Mouse (Mus musculus): ENCODE results near the gene Arfip2. TPM values are rescaled to one million over a fixed set of nuclear protein-coding genes. Genes with fewer than 3 reads are reported as not detected.
A peak's percentile ranks its signal among the peaks of the same experiment; 100 is the strongest.

Gene Arfip2
- total and polyA plus RNA-seq, 3 experiments = 78.4 to 108 TPM; not detected in 1

DNA sequence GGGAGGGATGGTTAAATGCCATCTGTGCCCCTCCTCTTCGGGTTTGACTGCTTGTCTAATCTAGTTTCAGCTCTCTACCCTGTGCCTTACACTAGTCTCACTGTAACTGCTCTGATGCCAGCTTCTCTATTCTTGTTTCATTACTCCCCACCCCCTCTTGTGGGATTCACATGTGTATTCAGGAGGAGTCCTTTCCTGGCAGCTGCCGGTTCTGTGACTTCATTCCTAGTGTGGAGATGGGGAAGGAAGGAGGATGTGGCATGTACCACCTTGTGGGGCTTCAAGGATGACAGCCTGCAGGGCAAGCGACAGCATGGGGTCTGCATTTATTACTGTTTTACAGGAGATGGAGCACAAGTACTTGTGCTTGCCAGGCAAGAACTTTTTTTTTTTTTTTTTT is 1.7 kb upstream of the Arfip2 start:
- no peak overlapping the region for H3K27ac ChIP-seq (ENCODE audit: control insufficient read depth, low read depth, low read length)
- H3K9ac ChIP-seq (ENCODE audit: control insufficient read depth, low read depth, low read length, poor library complexity, severe bottlenecking) = peak overlapping the region; percentile 90; the same call in 1 of the 2 replicates
- H3K36me3 ChIP-seq (ENCODE audit: control insufficient read depth in 1 of 2, insufficient read depth in 2 of 2, low read length in 2 of 2) = peaks cover 0 to 19% of the 10 kb centered on the region in 2 experiments; a peak in 2 of 4 replicates
- TF ChIP-seq SMC3 (IDR thresholded peaks at IDR 0.05; ENCODE audit: low read depth, low read length) = no peak
- peaks cover 27% of the 10 kb centered on the region for H3K79me2 ChIP-seq (ENCODE audit: control insufficient read depth, insufficient read depth, low read length, poor library complexity)
- no peak for DNase-seq (ENCODE audit: low read depth, low spot score)
- no peaks in the 10 kb centered on the region for H3K27me3 ChIP-seq (ENCODE audit: control insufficient read depth in 1 of 2, insufficient read depth in 2 of 2, low read length in 2 of 2)
- peaks cover 2 to 17% of the 10 kb centered on the region in 2 experiments; a peak in 2 of 4 replicates for H3K4me1 ChIP-seq (ENCODE audit: control insufficient read depth in 1 of 2, insufficient read depth in 2 of 2, low read length in 2 of 2)
- no peaks in the 10 kb centered on the region for H3K9me3 ChIP-seq (replicated peaks; ENCODE audit: insufficient read depth, low read length)
- no peak overlapping the region for H3K4me3 ChIP-seq (ENCODE audit: control insufficient read depth in 1 of 2, insufficient read depth in 1 of 2, low read depth in 2 of 2, low read length in 2 of 2)

DNA sequence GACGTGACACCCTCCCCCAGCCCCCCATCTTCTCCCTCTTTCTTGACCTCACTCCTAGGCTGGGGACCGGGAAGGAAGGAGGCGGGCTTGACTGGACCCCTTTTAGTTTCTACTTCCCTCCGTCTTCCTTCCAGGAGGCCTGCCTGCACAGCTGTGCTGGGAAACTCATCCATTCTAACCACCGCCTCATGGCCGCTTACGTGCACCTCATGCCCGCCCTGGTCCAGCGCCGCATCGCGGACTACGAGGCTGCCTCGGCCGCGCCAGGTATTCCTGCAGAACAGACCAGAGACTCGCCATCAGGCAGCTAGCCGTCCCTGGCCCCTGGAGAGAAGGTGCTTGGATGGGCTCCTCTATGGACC is 659 bp upstream of the Arfip2 start:
- Histone ChIP-seq H3K9ac (ENCODE audit: control insufficient read depth, low read depth, low read length, poor library complexity, severe bottlenecking) (peak overlapping the region; percentile 90), H3K27me3 (ENCODE audit: control insufficient read depth in 1 of 2, insufficient read depth in 2 of 2, low read length in 2 of 2) (no peaks in the 10 kb centered on the region), H3K79me2 (ENCODE audit: control insufficient read depth, insufficient read depth, low read length, poor library complexity) (peaks cover 27% of the 10 kb centered on the region), H3K36me3 (ENCODE audit: control insufficient read depth in 1 of 2, insufficient read depth in 2 of 2, low read length in 2 of 2) (peaks cover 0 to 19% of the 10 kb centered on the region in 2 experiments; a peak in 2 of 4 replicates), H3K4me3 (ENCODE audit: control insufficient read depth in 1 of 2, insufficient read depth in 1 of 2, low read depth in 2 of 2, low read length in 2 of 2) (peak overlapping the region; percentile 84 to 89), H3K4me1 (ENCODE audit: control insufficient read depth in 1 of 2, insufficient read depth in 2 of 2, low read length in 2 of 2) (peaks cover 2 to 17% of the 10 kb centered on the region in 2 experiments; a peak in 2 of 4 replicates), H3K27ac (ENCODE audit: control insufficient read depth, low read depth, low read length) (peak overlapping the region; percentile 86), H3K9me3 (replicated peaks; ENCODE audit: insufficient read depth, low read length) (no peaks in the 10 kb centered on the region)
- DNase-seq (ENCODE audit: low read depth, low spot score) = no peak
- TF ChIP-seq TBP (IDR thresholded peaks at IDR 0.05; ENCODE audit: low read depth, low read length) (no peak), GABPA (IDR thresholded peaks at IDR 0.05; ENCODE audit: low read depth, low read length) (no peak), MAZ (IDR thresholded peaks at IDR 0.05; ENCODE audit: low read depth, low read length) (no peak), MYC (IDR thresholded peaks at IDR 0.05; ENCODE audit: low read depth, low read length) (no peak), MAFK (IDR thresholded peaks at IDR 0.05; ENCODE audit: borderline replicate concordance, low read depth, low read length) (no peak), GATA1 (IDR thresholded peaks at IDR 0.05; ENCODE audit: low read depth, low read length) (no peak)

DNA sequence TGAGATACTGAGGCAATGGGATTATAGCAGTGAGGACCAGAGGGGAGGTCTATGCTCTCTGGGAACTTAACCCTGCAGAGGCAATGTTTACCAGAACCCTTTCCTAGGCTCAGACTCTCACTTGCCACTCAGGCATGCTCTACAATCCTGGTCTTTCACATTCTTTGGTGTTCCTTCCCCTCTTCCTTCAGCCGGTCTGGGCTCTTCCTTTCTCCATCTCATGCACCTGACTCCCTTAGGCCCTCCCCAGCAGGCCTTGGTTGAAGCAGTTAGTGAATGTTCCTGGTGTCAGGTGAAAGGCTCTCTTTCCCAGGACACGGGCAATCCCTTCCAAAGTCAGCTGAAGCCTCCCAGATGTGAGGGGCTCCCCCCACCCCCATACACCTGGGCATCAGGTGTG is 460 bp downstream of the Arfip2 start, which contains the start of gene Timm10b:
TSS of gene Timm10b (plus strand) at position 301 of the 400 bp plus-strand sequence.
- no peak for DNase-seq (ENCODE audit: low read depth, low spot score)
- H3K9me3 ChIP-seq (replicated peaks; ENCODE audit: insufficient read depth, low read length) = no peaks in the 10 kb centered on the region
- H3K79me2 ChIP-seq (ENCODE audit: control insufficient read depth, insufficient read depth, low read length, poor library complexity) = peaks cover 27% of the 10 kb centered on the region
- H3K9ac ChIP-seq (ENCODE audit: control insufficient read depth, low read depth, low read length, poor library complexity, severe bottlenecking) = peak within 1 kb of the TSS; percentile 90
- H3K36me3 ChIP-seq (ENCODE audit: control insufficient read depth in 1 of 2, insufficient read depth in 2 of 2, low read length in 2 of 2) = peaks cover 0 to 24% of the 10 kb centered on the region in 2 experiments; a peak in 2 of 4 replicates
- H3K27ac ChIP-seq (ENCODE audit: control insufficient read depth, low read depth, low read length) = peak within 1 kb of the TSS; percentile 86
- H3K4me3 ChIP-seq (ENCODE audit: control insufficient read depth in 1 of 2, insufficient read depth in 1 of 2, low read depth in 2 of 2, low read length in 2 of 2) = peak within 1 kb of the TSS; percentile 84 to 89
- no peak for TF ChIP-seq MAZ (IDR thresholded peaks at IDR 0.05; ENCODE audit: low read depth, low read length)
- no peak for TF ChIP-seq TCF12 (IDR thresholded peaks at IDR 0.05; ENCODE audit: low read depth, low read length)
- TF ChIP-seq ZMIZ1 (IDR thresholded peaks at IDR 0.05; ENCODE audit: low read depth, low read length) = no peak
- TF ChIP-seq USF2 (IDR thresholded peaks at IDR 0.05; ENCODE audit: borderline replicate concordance in 1 of 2, insufficient read depth in 1 of 2, low read depth in 1 of 2, low read length in 2 of 2) = no peak
- no peak for TF ChIP-seq NELFE (IDR thresholded peaks at IDR 0.05; ENCODE audit: low read depth, low read length)
- H3K4me1 ChIP-seq (ENCODE audit: control insufficient read depth in 1 of 2, insufficient read depth in 2 of 2, low read length in 2 of 2) = peaks cover 5 to 21% of the 10 kb centered on the region in 2 experiments; a peak in 3 of 4 replicates
- H3K27me3 ChIP-seq (ENCODE audit: control insufficient read depth in 1 of 2, insufficient read depth in 2 of 2, low read length in 2 of 2) = no peaks in the 10 kb centered on the region

All from MEL (cell line).